In genomic region chr1:91457116-91457515, GRCm38 (mm10) we compare ENCODE assay signal across 10 mouse cellular contexts. TPM values are rescaled to one million over a fixed set of nuclear protein-coding genes. Genes with fewer than 3 reads are reported as not detected.
DNase-seq lines count a peak whose midpoint lies in the region; ATAC-seq and TF ChIP-seq lines count a peak whose summit lies in the region.
"Had no signal": no experiment of that assay in that cellular context is flagged by ENCODE, and none has a peak within 500 bp of the region (broad histone marks: within the 10 kb centered on the region; RNA-seq: fewer than 3 reads in every experiment).

No protein-coding gene starts in this region.

- no peaks in the 10 kb centered on the region for H3K9me3 ChIP-seq in hindbrain, embryonic 15.5 days
- H3K9me3 ChIP-seq in hindbrain, embryonic 10.5 days, result no peaks in the 10 kb centered on the region
- H3K9me3 ChIP-seq in hindbrain, embryonic 16.5 days (ENCODE audit: control insufficient read depth, low read length), result no peaks in the 10 kb centered on the region
- H3K9me3 ChIP-seq in lung, postnatal 0 days (ENCODE audit: low read length), result no peaks in the 10 kb centered on the region
- H3K9me3 ChIP-seq: forebrain, embryonic 12.5 days had no signal

- no peaks in the 10 kb centered on the region for H3K36me3 ChIP-seq in hindbrain, embryonic 15.5 days
- no peaks in the 10 kb centered on the region for H3K36me3 ChIP-seq in hindbrain, embryonic 10.5 days
- no peaks in the 10 kb centered on the region for H3K36me3 ChIP-seq in hindbrain, embryonic 16.5 days (ENCODE audit: control insufficient read depth, insufficient read depth, low read length)
- no peaks in the 10 kb centered on the region for H3K36me3 ChIP-seq in lung, postnatal 0 days (ENCODE audit: insufficient read depth, low read length)
- no peaks in the 10 kb centered on the region for H3K36me3 ChIP-seq in thymus, adult 2 months (ENCODE audit: control insufficient read depth, insufficient read depth, low read length)
- H3K36me3 ChIP-seq: forebrain, embryonic 12.5 days had no signal

- no peak overlapping the region for H3K9ac ChIP-seq in hindbrain, embryonic 15.5 days
- no peak overlapping the region for H3K9ac ChIP-seq in hindbrain, embryonic 16.5 days (ENCODE audit: low read depth, low read length)
- H3K9ac ChIP-seq in lung, postnatal 0 days (replicated peaks; ENCODE audit: low read depth), result peak overlapping the region; percentile 39; the same call in 1 of the 2 replicates

- H3K4me3 ChIP-seq in hindbrain, embryonic 15.5 days, result no peak overlapping the region
- no peak overlapping the region for H3K4me3 ChIP-seq in hindbrain, embryonic 10.5 days
- H3K4me3 ChIP-seq in cortical plate, adult 2 months (ENCODE audit: insufficient read depth, low read length), result peak overlapping the region; percentile 98; the same call in 1 of the 2 replicates
- no peak overlapping the region for H3K4me3 ChIP-seq in hindbrain, embryonic 16.5 days (ENCODE audit: low read length)
- H3K4me3 ChIP-seq in lung, postnatal 0 days (ENCODE audit: low read depth, low read length), result peak overlapping the region; percentile 83
- H3K4me3 ChIP-seq in thymus, adult 2 months (ENCODE audit: control insufficient read depth, insufficient read depth, low read length), result no peak overlapping the region
- H3K4me3 ChIP-seq: forebrain, embryonic 12.5 days had no signal

- H3K27me3 ChIP-seq in hindbrain, embryonic 15.5 days, result no peaks in the 10 kb centered on the region
- H3K27me3 ChIP-seq in hindbrain, embryonic 10.5 days (ENCODE audit: insufficient read depth, poor library complexity, severe bottlenecking), result peaks cover 20% of the 10 kb centered on the region
- H3K27me3 ChIP-seq in hindbrain, embryonic 16.5 days (replicated peaks; ENCODE audit: control insufficient read depth, insufficient read depth, low read length), result no peaks in the 10 kb centered on the region
- no peaks in the 10 kb centered on the region for H3K27me3 ChIP-seq in lung, postnatal 0 days (replicated peaks; ENCODE audit: insufficient read depth, low read length)
- H3K27me3 ChIP-seq in thymus, adult 2 months (ENCODE audit: control insufficient read depth, insufficient read depth, low read length), result no peaks in the 10 kb centered on the region

- WGBS in hindbrain, embryonic 15.5 days, result 90% methylated on average over 4 of the region's 4 CpGs
- WGBS in hindbrain, embryonic 10.5 days, result 88% methylated on average over 4 of the region's 4 CpGs
- WGBS in hindbrain, embryonic 16.5 days, result 86% methylated on average over 4 of the region's 4 CpGs
- 49% methylated on average over 4 of the region's 4 CpGs for WGBS in lung, postnatal 0 days
- 95% methylated on average over 4 of the region's 4 CpGs for WGBS in thymus, adult 2 months

- no peak overlapping the region for H3K27ac ChIP-seq in hindbrain, embryonic 15.5 days (replicated peaks)
- no peak overlapping the region for H3K27ac ChIP-seq in hindbrain, embryonic 10.5 days
- H3K27ac ChIP-seq in cortical plate, adult 2 months (ENCODE audit: insufficient read depth, low read length), result no peak overlapping the region
- H3K27ac ChIP-seq in hindbrain, embryonic 16.5 days (ENCODE audit: low read depth, low read length), result no peak overlapping the region
- H3K27ac ChIP-seq in lung, postnatal 0 days (ENCODE audit: low read length), result peak overlapping the region; percentile 98
- no peak overlapping the region for H3K27ac ChIP-seq in thymus, adult 2 months (ENCODE audit: control insufficient read depth, insufficient read depth, low read length)
- H3K27ac ChIP-seq: forebrain, embryonic 12.5 days had no signal

- H3K4me1 ChIP-seq in hindbrain, embryonic 15.5 days (replicated peaks), result peaks cover 49% of the 10 kb centered on the region
- H3K4me1 ChIP-seq in hindbrain, embryonic 10.5 days (replicated peaks), result peaks cover 72% of the 10 kb centered on the region
- peaks cover 12% of the 10 kb centered on the region for H3K4me1 ChIP-seq in cortical plate, adult 2 months (ENCODE audit: control insufficient read depth, insufficient read depth, low read length)
- H3K4me1 ChIP-seq in hindbrain, embryonic 16.5 days (ENCODE audit: control insufficient read depth, insufficient read depth, low read depth, low read length), result peaks cover 39% of the 10 kb centered on the region
- peaks cover 47% of the 10 kb centered on the region for H3K4me1 ChIP-seq in lung, postnatal 0 days (ENCODE audit: insufficient read depth, low read depth, low read length)
- H3K4me1 ChIP-seq in thymus, adult 2 months (replicated peaks; ENCODE audit: control insufficient read depth, insufficient read depth, low read length), result peaks cover 13% of the 10 kb centered on the region

- TF ChIP-seq POLR2A in cortical plate, adult 2 months (IDR thresholded peaks at IDR 0.05; ENCODE audit: extremely low read depth, insufficient read depth, low read length), result no peak
- no peak for TF ChIP-seq POLR2A in thymus, adult 2 months (IDR thresholded peaks at IDR 0.05; ENCODE audit: control insufficient read depth, extremely low read depth, insufficient read depth, low read length, poor library complexity)

- H3K4me2 ChIP-seq in hindbrain, embryonic 15.5 days, result peak overlapping the region; percentile 77; the same call in 1 of the 2 replicates
- H3K4me2 ChIP-seq in hindbrain, embryonic 16.5 days (ENCODE audit: low read length), result peak overlapping the region; percentile 88; the same call in 1 of the 2 replicates
- peak overlapping the region; percentile 74 for H3K4me2 ChIP-seq in lung, postnatal 0 days (replicated peaks; ENCODE audit: low read depth, low read length)

- 0 out of 2 replicates have a peak, but pooled peaks have one; percentile 24 for TF ChIP-seq EP300 in lung, postnatal 0 days (IDR thresholded peaks at IDR 0.05)

- TF ChIP-seq CTCF in cortical plate, adult 2 months (IDR thresholded peaks at IDR 0.05; ENCODE audit: extremely low read depth, insufficient read depth, low read length), result no peak
- no peak for TF ChIP-seq CTCF in lung, postnatal 0 days (IDR thresholded peaks at IDR 0.05)
- TF ChIP-seq CTCF in thymus, adult 2 months (IDR thresholded peaks at IDR 0.05; ENCODE audit: borderline replicate concordance, control insufficient read depth, extremely low read depth, insufficient read depth, low read length, poor library complexity), result no peak

- ATAC-seq in hindbrain, embryonic 15.5 days (ENCODE audit: low FRiP score, low read depth), result no peak
- no peak for ATAC-seq in hindbrain, embryonic 16.5 days
- peak; percentile 9 for ATAC-seq in lung, postnatal 0 days
- ATAC-seq in erythroblast, adult 5-6 weeks (replicated peaks; ENCODE audit: low FRiP score, poor library complexity, severe bottlenecking), result no peak

- DNase-seq in hindbrain, embryonic 10.5 days (ENCODE audit: low spot score), result no peak
- DNase-seq in lung, postnatal 0 days (ENCODE audit: low spot score), result peak; percentile 79
- no peak for DNase-seq in thymus, adult 2 months
- DNase-seq in cerebellum, adult 11 months, result no peak
- DNase-seq: cerebellum, adult 8-10 months had no signal

RNA-seq across cellular contexts. Expression of gene Per2, which starts 2.0 kb away (rescaled TPM):
- polyA plus RNA-seq in hindbrain, embryonic 15.5 days (2015; fragmentation: Nextera tagmentation; extraction: Ambion mirVana), result 6.0 and 6.1 TPM in 2 replicates
- 1.9 and 2.4 TPM in 2 replicates for polyA plus RNA-seq in hindbrain, embryonic 10.5 days (2016; fragmentation: Nextera tagmentation; extraction: Ambion mirVana)
- polyA plus RNA-seq in cortical plate, adult 2 months (2012; rRNA removed), result 21.6 and 24.3 TPM in 2 replicates
- polyA plus RNA-seq in hindbrain, embryonic 16.5 days (2015; fragmentation: Nextera tagmentation; extraction: Ambion mirVana), result 5.0 and 5.8 TPM in 2 replicates
- 6.3 and 7.3 TPM in 2 replicates for polyA plus RNA-seq in lung, postnatal 0 days (2015; fragmentation: Nextera tagmentation; extraction: Ambion mirVana)
- polyA plus RNA-seq in thymus, adult 2 months (2012; rRNA removed), result 3.3 and 3.4 TPM in 2 replicates
- total RNA-seq in erythroblast, adult 5-6 weeks (2015; ENCODE audit: low replicate concordance), result 1.9 and 2.7 TPM in 2 replicates
- 1.7 and 2.0 TPM in 2 replicates for total RNA-seq in erythroblast, adult 5-6 weeks (2017; ENCODE audit: low replicate concordance)

RNA-seq across cellular contexts. Expression of gene Traf3ip1, which starts 37.3 kb away (rescaled TPM):
- 9.9 and 10.1 TPM in 2 replicates for polyA plus RNA-seq in hindbrain, embryonic 15.5 days (2015; fragmentation: Nextera tagmentation; extraction: Ambion mirVana)
- 9.3 and 11.0 TPM in 2 replicates for polyA plus RNA-seq in hindbrain, embryonic 10.5 days (2016; fragmentation: Nextera tagmentation; extraction: Ambion mirVana)
- 18.2 and 20.0 TPM in 2 replicates for polyA plus RNA-seq in cortical plate, adult 2 months (2012; rRNA removed)
- 10.4 TPM in 2 replicates for polyA plus RNA-seq in hindbrain, embryonic 16.5 days (2015; fragmentation: Nextera tagmentation; extraction: Ambion mirVana)
- 11.0 and 11.2 TPM in 2 replicates for polyA plus RNA-seq in lung, postnatal 0 days (2015; fragmentation: Nextera tagmentation; extraction: Ambion mirVana)
- 7.1 and 7.7 TPM in 2 replicates for polyA plus RNA-seq in thymus, adult 2 months (2012; rRNA removed)
- total RNA-seq in erythroblast, adult 5-6 weeks (2015; ENCODE audit: low replicate concordance), result 1.0 and 1.3 TPM in 2 replicates
- total RNA-seq in erythroblast, adult 5-6 weeks (2017; ENCODE audit: low replicate concordance), result 0.51 and 2.6 TPM in 2 replicates

RNA-seq across cellular contexts. Expression of gene Hes6, which starts 43.3 kb away (rescaled TPM):
- 172 and 212 TPM in 2 replicates for polyA plus RNA-seq in hindbrain, embryonic 15.5 days (2015; fragmentation: Nextera tagmentation; extraction: Ambion mirVana)
- polyA plus RNA-seq in hindbrain, embryonic 10.5 days (2016; fragmentation: Nextera tagmentation; extraction: Ambion mirVana), result 285 and 401 TPM in 2 replicates
- polyA plus RNA-seq in cortical plate, adult 2 months (2012; rRNA removed), result 20.1 and 22.3 TPM in 2 replicates
- 138 and 150 TPM in 2 replicates for polyA plus RNA-seq in hindbrain, embryonic 16.5 days (2015; fragmentation: Nextera tagmentation; extraction: Ambion mirVana)
- 63.7 and 75.1 TPM in 2 replicates for polyA plus RNA-seq in lung, postnatal 0 days (2015; fragmentation: Nextera tagmentation; extraction: Ambion mirVana)
- polyA plus RNA-seq in thymus, adult 2 months (2012; rRNA removed), result 200 and 203 TPM in 2 replicates
- 2.5 and 4.8 TPM in 2 replicates for total RNA-seq in erythroblast, adult 5-6 weeks (2015; ENCODE audit: low replicate concordance)
- 4.2 and 5.0 TPM in 2 replicates for total RNA-seq in erythroblast, adult 5-6 weeks (2017; ENCODE audit: low replicate concordance)

RNA-seq across cellular contexts. Expression of gene Ilkap, which starts 58.5 kb away (rescaled TPM):
- 145 and 147 TPM in 2 replicates for polyA plus RNA-seq in hindbrain, embryonic 15.5 days (2015; fragmentation: Nextera tagmentation; extraction: Ambion mirVana)
- 165 and 173 TPM in 2 replicates for polyA plus RNA-seq in hindbrain, embryonic 10.5 days (2016; fragmentation: Nextera tagmentation; extraction: Ambion mirVana)
- 84.0 and 90.3 TPM in 2 replicates for polyA plus RNA-seq in cortical plate, adult 2 months (2012; rRNA removed)
- polyA plus RNA-seq in hindbrain, embryonic 16.5 days (2015; fragmentation: Nextera tagmentation; extraction: Ambion mirVana), result 140 and 145 TPM in 2 replicates
- polyA plus RNA-seq in lung, postnatal 0 days (2015; fragmentation: Nextera tagmentation; extraction: Ambion mirVana), result 90.5 and 94.0 TPM in 2 replicates
- polyA plus RNA-seq in thymus, adult 2 months (2012; rRNA removed), result 90.3 and 104 TPM in 2 replicates
- 32.6 and 82.0 TPM in 2 replicates for total RNA-seq in erythroblast, adult 5-6 weeks (2015; ENCODE audit: low replicate concordance)
- total RNA-seq in erythroblast, adult 5-6 weeks (2017; ENCODE audit: low replicate concordance), result 55.6 and 70.8 TPM in 2 replicates

Comparison
In these comparisons a context has a peak if more than half of its experiments do, and no peak if none do; other contexts are left out.
1. H3K4me3 ChIP-seq: peak in cortical plate, adult 2 months (single experiment) and lung, postnatal 0 days (single experiment); none in hindbrain, embryonic 15.5 days (single experiment), hindbrain, embryonic 10.5 days (single experiment), hindbrain, embryonic 16.5 days (single experiment) and thymus, adult 2 months (single experiment).
2. Peak in every context shown above with its lines, with median percentiles within 50 percentile points of each other: H3K4me2 ChIP-seq.